Comparison of ENCODE assay signal across 23 mouse cellular contexts in genomic region chr1:174765757-174766156, GRCm38 (mm10).
"Had no signal": no experiment of that assay in that cellular context is flagged by ENCODE, and none has a peak within 500 bp of the region (broad histone marks: within the 10 kb centered on the region; RNA-seq: fewer than 3 reads in every experiment).

No protein-coding gene starts in this region.

- H3K4me1 ChIP-seq: heart, embryonic 10.5 days; heart, embryonic 12.5 days; hindbrain, embryonic 10.5 days; hindbrain, embryonic 12.5 days; intestine, embryonic 15.5 days; limb, embryonic 10.5 days; limb, embryonic 12.5 days had no signal

- H3K4me3 ChIP-seq: gastrocnemius, adult 2 months; heart, embryonic 10.5 days; heart, embryonic 12.5 days; hindbrain, embryonic 10.5 days; hindbrain, embryonic 12.5 days; intestine, embryonic 15.5 days; layer of hippocampus, adult 2 months; left cerebral cortex, adult 2 months; limb, embryonic 10.5 days; limb, embryonic 12.5 days had no signal

- H3K27me3 ChIP-seq: heart, embryonic 12.5 days; hindbrain, embryonic 12.5 days; intestine, embryonic 15.5 days; limb, embryonic 12.5 days had no signal

- H3K4me2 ChIP-seq: heart, embryonic 12.5 days; hindbrain, embryonic 12.5 days; hindbrain, embryonic 14.5 days; intestine, embryonic 15.5 days; limb, embryonic 12.5 days had no signal

- ATAC-seq: hindbrain, embryonic 16.5 days; inflammation-experienced regulatory T-cells, adult 6 months; intestine, embryonic 15.5 days; intestine, postnatal 0 days had no signal

- H3K9ac ChIP-seq: heart, embryonic 12.5 days; hindbrain, embryonic 12.5 days; hindbrain, embryonic 14.5 days; intestine, embryonic 15.5 days; limb, embryonic 12.5 days had no signal

- H3K36me3 ChIP-seq: heart, embryonic 10.5 days; heart, embryonic 12.5 days; hindbrain, embryonic 10.5 days; hindbrain, embryonic 12.5 days; intestine, embryonic 15.5 days; limb, embryonic 10.5 days; limb, embryonic 12.5 days had no signal

- DNase-seq: gastrocnemius, adult 2 months; gastrocnemius, postnatal 10 days; gastrocnemius, postnatal 25 days; heart, adult 18-20 months; heart, postnatal 10 days; heart, postnatal 4 days; kidney, adult 18-20 months; kidney, adult 8-10 months; kidney, postnatal 10 days; kidney, postnatal 4 days had no signal

- H3K9me3 ChIP-seq: heart, embryonic 10.5 days; heart, embryonic 12.5 days; hindbrain, embryonic 10.5 days; hindbrain, embryonic 12.5 days; intestine, embryonic 15.5 days; limb, embryonic 10.5 days had no signal

- H3K27ac ChIP-seq: gastrocnemius, adult 2 months; heart, embryonic 10.5 days; hindbrain, embryonic 10.5 days; hindbrain, embryonic 12.5 days; hindbrain, embryonic 14.5 days; intestine, embryonic 15.5 days; layer of hippocampus, adult 2 months; left cerebral cortex, adult 2 months; limb, embryonic 10.5 days; limb, embryonic 12.5 days had no signal
